Mouse (Mus musculus) neural tube, postnatal 0 days (tissue): ENCODE data around the gene Gm20906. TPM values are rescaled to one million over a fixed set of nuclear protein-coding genes. Genes with fewer than 3 reads are reported as not detected.

Experiments
- polyA plus RNA-seq: library from polyadenylated mRNA; unstranded; fragments of >200 nt; fragmentation: Nextera tagmentation; extraction: Ambion mirVana; gene quantifications from 2 replicates; pipeline ENCODE4 v1.2.1, GENCODE M21; 2015

Gene Gm20906
- polyA plus RNA-seq, result not detected in 2 replicates

DNA sequence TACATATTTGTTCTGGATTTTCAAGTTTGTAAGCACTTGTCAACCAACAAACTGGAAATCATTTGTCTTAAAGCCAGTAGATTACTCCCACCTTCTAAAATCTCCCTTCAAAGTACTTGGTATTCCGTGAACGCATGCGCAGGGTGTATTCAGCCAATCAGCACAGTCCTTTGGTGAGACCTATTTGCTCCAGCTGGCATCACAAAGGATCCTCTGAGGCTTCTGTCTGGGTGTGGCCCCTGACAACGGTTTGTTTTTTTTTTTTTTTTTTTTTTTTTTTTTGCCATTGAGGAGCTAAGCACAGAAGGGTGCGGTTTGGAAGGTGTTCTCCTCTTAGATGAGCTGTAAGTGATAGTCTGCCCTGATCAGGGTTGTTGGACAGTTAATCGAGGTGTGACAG is at the start of gene Gm20906:
Gm20906 (plus strand) TSS at position 301 of the 400 bp plus-strand sequence.

